Mouse (Mus musculus) cortical plate, adult 2 months (tissue): ENCODE measurements at regions not wholly inside any gene's neighbourhood (a gene's known extent, or its start where the extent isn't known, plus 50 kb on each side); places are given as distances from the start of the nearest gene placed in this dataset.

Experiments
- H3K27ac ChIP-seq: fragments of 200-500 bp; 2 replicates; pipeline ENCODE4 v1.5.1; 2012; ENCODE audit warnings: low read length, control low read depth, inconsistent platforms; ENCODE audit not compliant: insufficient read depth
- H3K4me1 ChIP-seq: fragments of 200-500 bp; 2 replicates; pipeline ENCODE4 v1.6.1; 2011; ENCODE audit warnings: low read length; ENCODE audit not compliant: control insufficient read depth, insufficient read depth
- H3K4me3 ChIP-seq: fragments of 200-500 bp; 2 replicates; pipeline ENCODE4 v1.5.1; 2011; ENCODE audit warnings: mild to moderate bottlenecking, low read length, control low read depth; ENCODE audit not compliant: insufficient read depth
- CTCF ChIP-seq: fragments of 200-500 bp; IDR thresholded peaks from 2 replicates; pipeline ENCODE4 v1.5.1; 2011; ENCODE audit warnings: mild to moderate bottlenecking, control low read depth, low read length; ENCODE audit not compliant: insufficient read depth; ENCODE audit errors: extremely low read depth
- POLR2A ChIP-seq: fragments of 200-500 bp; IDR thresholded peaks from 2 replicates; pipeline ENCODE4 v1.6.1; 2011; ENCODE audit warnings: mild to moderate bottlenecking, low read length, control low read depth; ENCODE audit not compliant: insufficient read depth; ENCODE audit errors: extremely low read depth

GRCm38 (mm10) chr4:127598610-127599009 lies 240.6 kb upstream of the Gjb5 start:
- TF ChIP-seq POLR2A (no peak), CTCF (no peak)
- H3K4me1 ChIP-seq, result peaks cover 2% of the 10 kb centered on the region; the same call in 1 of the 2 replicates
- H3K4me3 ChIP-seq, result no peak overlapping the region
- H3K27ac ChIP-seq, result no peak overlapping the region

- TF ChIP-seq POLR2A, result no peak
- no peak for TF ChIP-seq CTCF
- 0 out of 2 replicates have a peak, but pooled peaks cover 2% of the 10 kb centered on the region for H3K4me1 ChIP-seq
- no peak overlapping the region for H3K27ac ChIP-seq
- no peak overlapping the region for H3K4me3 ChIP-seq
Measured at GRCm38 (mm10) chr4:127594081-127594480, 236.1 kb upstream of the Gjb5 start.

GRCm38 (mm10) chr4:127591540-127591939 lies 233.6 kb upstream of the Gjb5 start:
- no peak for TF ChIP-seq CTCF
- TF ChIP-seq POLR2A, result no peak
- no peak overlapping the region for H3K27ac ChIP-seq
- H3K4me1 ChIP-seq, result 0 out of 2 replicates have a peak, but pooled peaks cover 2% of the 10 kb centered on the region
- H3K4me3 ChIP-seq, result no peak overlapping the region

GRCm38 (mm10) chr4:127586822-127587221 lies 228.8 kb upstream of the Gjb5 start:
- no peak for TF ChIP-seq CTCF
- TF ChIP-seq POLR2A, result no peak
- Histone ChIP-seq H3K27ac (no peak overlapping the region), H3K4me1 (no peaks in the 10 kb centered on the region; the same call in 1 of the 2 replicates), H3K4me3 (no peak overlapping the region)

- Histone ChIP-seq H3K27ac (no peak overlapping the region), H3K4me1 (no peaks in the 10 kb centered on the region), H3K4me3 (no peak overlapping the region)
- TF ChIP-seq POLR2A, result no peak
- TF ChIP-seq CTCF, result no peak
Measured at GRCm38 (mm10) chr4:127576521-127576920, 218.5 kb upstream of the Gjb5 start.

- Histone ChIP-seq H3K4me3 (no peak overlapping the region), H3K4me1 (no peaks in the 10 kb centered on the region), H3K27ac (no peak overlapping the region)
- TF ChIP-seq CTCF (no peak), POLR2A (no peak)
Measured at GRCm38 (mm10) chr4:127562602-127563001, 204.6 kb upstream of the Gjb5 start.

GRCm38 (mm10) chr4:127558572-127558971 lies 200.6 kb upstream of the Gjb5 start:
- Histone ChIP-seq H3K4me3 (no peak overlapping the region), H3K27ac (no peak overlapping the region), H3K4me1 (no peaks in the 10 kb centered on the region)
- TF ChIP-seq POLR2A (no peak), CTCF (no peak)

GRCm38 (mm10) chr4:127552456-127553225 lies 194.7 kb upstream of the Gjb5 start:
- no peak overlapping the region for H3K4me3 ChIP-seq
- H3K27ac ChIP-seq, result no peak overlapping the region
- H3K4me1 ChIP-seq, result no peaks in the 10 kb centered on the region; the same call in 1 of the 2 replicates
- no peak for TF ChIP-seq CTCF
- TF ChIP-seq POLR2A, result no peak

GRCm38 (mm10) chr4:127549581-127549980 lies 191.6 kb upstream of the Gjb5 start:
- Histone ChIP-seq H3K4me3 (no peak overlapping the region), H3K4me1 (no peaks in the 10 kb centered on the region; the same call in 1 of the 2 replicates), H3K27ac (no peak overlapping the region)
- no peak for TF ChIP-seq CTCF
- TF ChIP-seq POLR2A, result no peak

GRCm38 (mm10) chr4:127549018-127549417 lies 191.0 kb upstream of the Gjb5 start:
- Histone ChIP-seq H3K4me3 (no peak overlapping the region), H3K4me1 (no peaks in the 10 kb centered on the region; the same call in 1 of the 2 replicates), H3K27ac (no peak overlapping the region)
- no peak for TF ChIP-seq POLR2A
- TF ChIP-seq CTCF, result no peak

GRCm38 (mm10) chr4:127545106-127545505 lies 187.1 kb upstream of the Gjb5 start:
- no peak overlapping the region for H3K4me3 ChIP-seq
- H3K4me1 ChIP-seq, result peaks cover 6% of the 10 kb centered on the region
- no peak for TF ChIP-seq POLR2A
- no peak for TF ChIP-seq CTCF
- H3K27ac ChIP-seq, result no peak overlapping the region
